Mouse (Mus musculus): ENCODE data around the gene Gar1.

DNA sequence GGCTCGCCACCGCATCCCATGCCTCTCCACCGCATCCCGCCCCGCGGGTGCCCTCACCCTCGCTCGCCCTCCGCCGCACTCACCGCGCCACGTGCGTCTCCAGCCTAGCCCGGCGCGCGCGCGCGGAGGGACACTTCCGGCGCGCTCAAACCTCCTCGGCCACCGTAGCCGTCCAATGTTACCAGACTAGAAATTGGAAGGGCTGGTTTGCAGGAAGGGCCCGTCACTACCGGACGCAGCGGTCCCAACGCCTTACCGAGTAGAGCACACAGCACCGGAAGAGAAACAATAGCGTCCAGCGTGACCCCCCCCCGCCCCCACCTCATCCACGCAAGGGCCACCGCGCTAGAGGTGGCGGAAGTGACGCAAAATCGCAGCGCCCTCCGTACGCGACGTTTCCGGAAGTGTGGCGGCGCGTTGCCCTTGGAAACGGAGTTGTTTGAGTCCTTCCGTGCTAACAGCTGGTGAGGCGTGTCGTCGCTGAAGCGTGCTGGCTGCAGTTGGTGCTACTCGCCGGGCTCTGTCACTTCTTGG is at the start of gene Gar1:
- TF ChIP-seq CTCF (IDR thresholded peaks at IDR 0.05; ENCODE audit: control insufficient read depth, insufficient read depth, insufficient replicate concordance, low read depth, low read length) = no peak
- peak; percentile 97 for TF ChIP-seq POLR2A (IDR thresholded peaks at IDR 0.05; ENCODE audit: control insufficient read depth, low read depth, low read length)
